Mouse (Mus musculus): ENCODE measurements at regions not wholly inside any gene's neighbourhood (a gene's known extent, or its start where the extent isn't known, plus 50 kb on each side); places are given as distances from the start of the nearest gene placed in this dataset.

DNA sequence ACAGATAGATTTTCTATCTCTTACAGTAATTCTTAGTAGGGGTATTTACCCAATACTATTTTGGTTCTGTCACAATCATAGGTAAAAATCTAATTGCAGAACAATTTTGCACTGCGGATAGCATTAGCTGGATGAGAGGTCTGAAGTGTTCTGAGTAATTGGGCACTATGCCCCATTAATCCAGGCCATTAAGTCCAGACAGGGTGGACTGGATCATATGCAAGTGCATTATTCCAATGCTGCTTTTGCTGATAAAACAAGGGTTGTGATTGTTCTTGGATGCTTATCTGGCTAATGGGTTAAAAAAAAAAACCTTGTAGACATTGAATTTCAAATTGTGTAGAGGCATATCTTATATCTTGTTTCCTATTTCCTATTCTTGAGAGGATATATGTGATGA is 1732.6 kb upstream of the Gm6569 start:
- Histone ChIP-seq H3K9me3 (replicated peaks; ENCODE audit: control insufficient read depth, low read length) (no peaks in the 10 kb centered on the region), H3K27ac (ENCODE audit: low read depth, low read length) (no peak overlapping the region), H3K36me3 (ENCODE audit: control insufficient read depth, insufficient read depth, low read length) (no peaks in the 10 kb centered on the region), H3K27me3 (replicated peaks; ENCODE audit: control insufficient read depth, insufficient read depth, low read length) (no peaks in the 10 kb centered on the region), H3K9ac (ENCODE audit: low read length) (no peak overlapping the region), H3K4me2 (ENCODE audit: low read length) (no peak overlapping the region), H3K4me1 (ENCODE audit: control insufficient read depth, insufficient read depth, low read length) (no peaks in the 10 kb centered on the region), H3K4me3 (ENCODE audit: low read depth, low read length) (no peak overlapping the region)
- DNase-seq (ENCODE audit: low spot score) (no peak), ATAC-seq (no peak)
- 84% methylated on average over 1 of the region's 1 CpGs for WGBS

- H3K4me2 ChIP-seq (ENCODE audit: low read length), result no peak overlapping the region
- H3K4me3 ChIP-seq (ENCODE audit: low read depth, low read length), result no peak overlapping the region
- 57% methylated on average over 4 of the region's 4 CpGs for WGBS
- no peak overlapping the region for H3K27ac ChIP-seq (ENCODE audit: low read depth, low read length)
- H3K27me3 ChIP-seq (replicated peaks; ENCODE audit: control insufficient read depth, insufficient read depth, low read length), result no peaks in the 10 kb centered on the region
- no peaks in the 10 kb centered on the region for H3K4me1 ChIP-seq (ENCODE audit: control insufficient read depth, insufficient read depth, low read length)
- no peaks in the 10 kb centered on the region for H3K9me3 ChIP-seq (replicated peaks; ENCODE audit: control insufficient read depth, low read length)
- no peak; the same call in 1 of the 2 replicates for ATAC-seq
- DNase-seq (ENCODE audit: low spot score), result no peak
- H3K9ac ChIP-seq (ENCODE audit: low read length), result no peak overlapping the region
- H3K36me3 ChIP-seq (ENCODE audit: control insufficient read depth, insufficient read depth, low read length), result no peaks in the 10 kb centered on the region
Observed at GRCm38 (mm10) chr15:72105830-72106413, 1728.4 kb upstream of the Gm6569 start.

GRCm38 (mm10) chr15:72110520-72110919 is 1723.8 kb upstream of the Gm6569 start:
- Histone ChIP-seq H3K27ac (ENCODE audit: low read depth, low read length) (no peak overlapping the region), H3K4me3 (ENCODE audit: low read depth, low read length) (no peak overlapping the region), H3K27me3 (replicated peaks; ENCODE audit: control insufficient read depth, insufficient read depth, low read length) (no peaks in the 10 kb centered on the region), H3K4me1 (ENCODE audit: control insufficient read depth, insufficient read depth, low read length) (no peaks in the 10 kb centered on the region), H3K36me3 (ENCODE audit: control insufficient read depth, insufficient read depth, low read length) (no peaks in the 10 kb centered on the region), H3K9ac (ENCODE audit: low read length) (no peak overlapping the region), H3K9me3 (replicated peaks; ENCODE audit: control insufficient read depth, low read length) (no peaks in the 10 kb centered on the region), H3K4me2 (ENCODE audit: low read length) (no peak overlapping the region)
- no peak for ATAC-seq
- 89% methylated on average over 1 of the region's 1 CpGs for WGBS
- no peak for DNase-seq (ENCODE audit: low spot score)

GRCm38 (mm10) chr15:72116772-72117171 is 1717.6 kb upstream of the Gm6569 start:
- Histone ChIP-seq H3K4me1 (ENCODE audit: control insufficient read depth, insufficient read depth, low read length) (no peaks in the 10 kb centered on the region), H3K9me3 (replicated peaks; ENCODE audit: control insufficient read depth, low read length) (no peaks in the 10 kb centered on the region), H3K27me3 (replicated peaks; ENCODE audit: control insufficient read depth, insufficient read depth, low read length) (no peaks in the 10 kb centered on the region), H3K4me2 (ENCODE audit: low read length) (no peak overlapping the region), H3K9ac (ENCODE audit: low read length) (no peak overlapping the region), H3K27ac (ENCODE audit: low read depth, low read length) (no peak overlapping the region), H3K36me3 (ENCODE audit: control insufficient read depth, insufficient read depth, low read length) (no peaks in the 10 kb centered on the region), H3K4me3 (ENCODE audit: low read depth, low read length) (no peak overlapping the region)
- ATAC-seq, result no peak
- no peak for DNase-seq (ENCODE audit: low spot score)
- 86% methylated on average over 4 of the region's 4 CpGs for WGBS

DNA sequence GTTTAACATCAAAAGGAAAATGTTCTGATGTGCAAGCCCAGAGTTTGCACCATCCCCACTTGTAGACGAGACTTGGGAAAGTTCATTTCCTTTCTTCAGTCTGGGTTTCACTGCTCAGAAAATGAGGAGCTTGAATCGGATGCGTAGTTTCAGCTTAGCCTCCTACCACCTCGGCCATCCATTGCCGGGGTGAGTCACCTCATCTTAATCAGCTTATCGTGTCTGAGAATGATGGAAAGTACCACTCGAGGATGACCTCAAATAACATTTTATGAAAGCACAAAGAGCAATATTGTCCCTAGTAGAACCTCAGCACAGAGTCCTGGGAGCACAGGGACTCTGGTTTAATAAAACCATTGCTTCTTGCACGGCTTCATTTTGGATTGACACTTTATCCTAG is 1700.1 kb upstream of the Gm6569 start:
- 83% methylated on average over 8 of the region's 8 CpGs for WGBS
- Histone ChIP-seq H3K27me3 (replicated peaks; ENCODE audit: control insufficient read depth, insufficient read depth, low read length) (no peaks in the 10 kb centered on the region), H3K4me3 (ENCODE audit: low read depth, low read length) (no peak overlapping the region), H3K4me2 (ENCODE audit: low read length) (no peak overlapping the region), H3K36me3 (ENCODE audit: control insufficient read depth, insufficient read depth, low read length) (no peaks in the 10 kb centered on the region), H3K27ac (ENCODE audit: low read depth, low read length) (no peak overlapping the region), H3K4me1 (ENCODE audit: control insufficient read depth, insufficient read depth, low read length) (no peaks in the 10 kb centered on the region), H3K9ac (ENCODE audit: low read length) (no peak overlapping the region), H3K9me3 (replicated peaks; ENCODE audit: control insufficient read depth, low read length) (no peaks in the 10 kb centered on the region)
- ATAC-seq (no peak), DNase-seq (ENCODE audit: low spot score) (no peak)

DNA sequence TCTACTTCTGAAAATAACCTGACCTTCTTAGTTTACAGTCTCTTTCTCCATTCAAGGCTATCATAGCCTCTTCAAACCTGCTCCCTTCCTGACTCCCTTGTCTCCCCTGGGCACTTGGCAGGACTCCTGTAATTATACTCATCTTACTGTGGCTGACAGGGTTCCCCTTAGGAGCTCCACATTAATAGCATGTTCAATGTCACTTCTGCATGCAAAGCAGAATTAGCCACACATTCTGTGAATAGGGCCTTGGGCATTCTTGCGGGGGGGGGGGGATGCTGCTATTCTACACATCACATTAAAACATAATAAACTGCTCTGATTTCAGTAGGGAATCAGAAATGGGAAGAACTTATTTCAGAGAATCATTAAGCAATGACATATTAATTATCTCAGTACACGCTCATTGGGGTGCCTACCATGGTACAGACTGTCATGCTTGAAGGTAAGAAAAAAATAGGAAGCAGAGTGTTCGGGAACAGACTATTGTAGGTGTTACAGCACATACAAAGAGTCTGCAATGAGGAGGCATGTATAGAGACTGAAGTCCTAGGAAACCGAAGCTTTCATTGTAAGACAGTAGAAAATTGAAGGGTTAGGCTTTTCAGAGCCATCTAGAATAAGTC is 1698.3 kb upstream of the Gm6569 start:
- Histone ChIP-seq H3K4me2 (ENCODE audit: low read length) (no peak overlapping the region), H3K27ac (ENCODE audit: low read depth, low read length) (no peak overlapping the region), H3K27me3 (replicated peaks; ENCODE audit: control insufficient read depth, insufficient read depth, low read length) (no peaks in the 10 kb centered on the region), H3K4me3 (ENCODE audit: low read depth, low read length) (no peak overlapping the region), H3K4me1 (ENCODE audit: control insufficient read depth, insufficient read depth, low read length) (no peaks in the 10 kb centered on the region), H3K9me3 (replicated peaks; ENCODE audit: control insufficient read depth, low read length) (no peaks in the 10 kb centered on the region), H3K9ac (ENCODE audit: low read length) (no peak overlapping the region), H3K36me3 (ENCODE audit: control insufficient read depth, insufficient read depth, low read length) (no peaks in the 10 kb centered on the region)
- ATAC-seq, result no peak
- 79% methylated on average over 4 of the region's 4 CpGs for WGBS
- no peak for DNase-seq (ENCODE audit: low spot score)

DNA sequence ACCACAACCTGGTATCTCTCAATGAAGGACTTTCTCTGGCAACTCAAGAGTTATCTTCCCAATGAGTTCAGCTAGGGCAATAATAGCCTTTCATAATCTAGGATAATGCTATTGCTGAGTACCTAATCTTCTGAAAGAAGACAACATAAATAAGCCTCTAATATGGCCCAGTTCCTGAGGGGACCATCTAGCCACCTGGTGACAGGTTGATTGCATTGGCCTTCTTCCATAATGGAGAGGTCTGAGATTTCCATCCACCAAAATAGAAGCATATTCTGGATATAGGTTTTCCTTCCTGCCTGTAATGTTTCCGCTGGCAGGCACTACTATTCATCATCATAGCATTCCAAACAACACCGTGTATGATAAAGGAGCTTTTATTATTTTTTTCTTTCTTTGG is 1694.2 kb upstream of the Gm6569 start:
- H3K4me3 ChIP-seq (ENCODE audit: low read depth, low read length), result no peak overlapping the region
- no peak overlapping the region for H3K4me2 ChIP-seq (ENCODE audit: low read length)
- no peak overlapping the region for H3K9ac ChIP-seq (ENCODE audit: low read length)
- H3K27me3 ChIP-seq (replicated peaks; ENCODE audit: control insufficient read depth, insufficient read depth, low read length), result no peaks in the 10 kb centered on the region
- WGBS, result 94% methylated on average over 2 of the region's 2 CpGs
- no peaks in the 10 kb centered on the region for H3K36me3 ChIP-seq (ENCODE audit: control insufficient read depth, insufficient read depth, low read length)
- no peaks in the 10 kb centered on the region for H3K9me3 ChIP-seq (replicated peaks; ENCODE audit: control insufficient read depth, low read length)
- no peak for DNase-seq (ENCODE audit: low spot score)
- no peak overlapping the region for H3K27ac ChIP-seq (ENCODE audit: low read depth, low read length)
- ATAC-seq, result no peak
- H3K4me1 ChIP-seq (ENCODE audit: control insufficient read depth, insufficient read depth, low read length), result no peaks in the 10 kb centered on the region

DNA sequence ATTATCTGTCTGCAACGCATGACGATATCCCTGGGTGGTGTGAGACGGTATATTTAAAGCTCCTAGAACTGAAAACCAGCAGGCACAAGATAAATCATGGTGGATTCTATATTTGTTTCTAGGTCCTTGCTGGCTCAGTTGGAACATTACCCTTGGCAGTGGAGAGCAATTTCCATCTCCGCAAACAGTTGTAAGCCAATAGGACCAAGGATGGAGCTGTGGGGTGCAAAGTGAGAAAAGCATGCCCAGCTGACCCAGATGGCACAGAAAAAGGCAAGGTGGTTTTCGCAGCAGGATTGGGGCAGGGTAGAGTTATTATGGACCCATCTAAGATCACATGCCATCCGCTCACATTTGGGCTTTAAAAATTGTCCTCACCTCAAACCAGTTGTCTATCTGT is 1683.8 kb upstream of the Gm6569 start:
- WGBS, result 95% methylated on average over 6 of the region's 6 CpGs
- Histone ChIP-seq H3K36me3 (ENCODE audit: control insufficient read depth, insufficient read depth, low read length) (no peaks in the 10 kb centered on the region), H3K4me3 (ENCODE audit: low read depth, low read length) (no peak overlapping the region), H3K9ac (ENCODE audit: low read length) (no peak overlapping the region), H3K4me1 (ENCODE audit: control insufficient read depth, insufficient read depth, low read length) (no peaks in the 10 kb centered on the region), H3K4me2 (ENCODE audit: low read length) (no peak overlapping the region), H3K27ac (ENCODE audit: low read depth, low read length) (no peak overlapping the region), H3K27me3 (replicated peaks; ENCODE audit: control insufficient read depth, insufficient read depth, low read length) (no peaks in the 10 kb centered on the region), H3K9me3 (replicated peaks; ENCODE audit: control insufficient read depth, low read length) (no peaks in the 10 kb centered on the region)
- DNase-seq (ENCODE audit: low spot score) (no peak), ATAC-seq (no peak)

DNA sequence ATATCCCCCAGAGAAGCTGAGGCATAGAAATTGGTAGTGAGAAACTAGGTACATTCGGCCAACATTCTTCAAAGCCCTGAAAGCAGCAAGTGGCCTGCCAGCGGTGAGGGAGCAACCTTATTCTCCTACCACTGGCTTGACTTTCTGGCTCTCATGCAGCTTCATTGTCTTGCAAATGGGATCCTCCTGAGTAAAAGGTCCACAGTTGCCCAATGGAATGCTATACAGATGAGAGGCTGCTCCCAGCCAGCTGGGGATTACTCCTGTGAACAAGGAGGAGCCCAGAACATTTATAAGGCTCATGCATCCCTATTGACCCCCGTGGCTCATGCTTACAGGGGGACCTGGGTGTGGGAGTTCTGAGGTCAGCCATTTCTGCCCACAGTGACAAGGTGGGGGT is 1675.9 kb upstream of the Gm6569 start:
- Histone ChIP-seq H3K9ac (ENCODE audit: low read length) (no peak overlapping the region), H3K4me2 (ENCODE audit: low read length) (no peak overlapping the region), H3K9me3 (replicated peaks; ENCODE audit: control insufficient read depth, low read length) (no peaks in the 10 kb centered on the region), H3K4me1 (ENCODE audit: control insufficient read depth, insufficient read depth, low read length) (no peaks in the 10 kb centered on the region), H3K4me3 (ENCODE audit: low read depth, low read length) (no peak overlapping the region), H3K36me3 (ENCODE audit: control insufficient read depth, insufficient read depth, low read length) (no peaks in the 10 kb centered on the region), H3K27ac (ENCODE audit: low read depth, low read length) (no peak overlapping the region), H3K27me3 (replicated peaks; ENCODE audit: control insufficient read depth, insufficient read depth, low read length) (no peaks in the 10 kb centered on the region)
- 57% methylated on average over 3 of the region's 3 CpGs for WGBS
- ATAC-seq, result no peak
- DNase-seq (ENCODE audit: low spot score), result no peak
